Mouse (Mus musculus) E14TG2a.4 (cell line): ENCODE data around the gene Rnf123.

Experiments used
- CTCF ChIP-seq: conservative IDR thresholded peaks from 2 replicates; pipeline ENCODE4 v1.5.1; 2014; ENCODE audit warnings: low read length
- NANOG ChIP-seq: IDR thresholded peaks from 2 replicates; pipeline ENCODE4 v1.6.1; 2014; ENCODE audit warnings: borderline replicate concordance, low read length, mixed read lengths

GRCm38 (mm10) chr9:108082988-108083431, at the start of gene Rnf123:
- TF ChIP-seq CTCF (no peak), NANOG (no peak)
